Mouse (Mus musculus) adrenal gland, postnatal 25 days (tissue): ENCODE data around the gene Prr15. TPM values are rescaled to one million over a fixed set of nuclear protein-coding genes. Genes with fewer than 3 reads are reported as not detected.

Experiments used
- total RNA-seq: library from RNA; stranded (reverse); gene quantifications from 2 replicates; pipeline ENCODE4 v1.2.3, GENCODE M21; 2021

Prr15 gene
- total RNA-seq, 1 experiment from 2014 or later, result 2.9 TPM

Other genes with a start within 250 kb of the Prr15 start
- 1.7 and 2.7 TPM in 2 replicates for gene Wipf3, start 103.8 kb downstream of the Prr15 start, total RNA-seq
- gene Scrn1, start 240.7 kb downstream of the Prr15 start, total RNA-seq, result 30.7 and 36.1 TPM in 2 replicates